Mouse (Mus musculus) thymus, adult 2 months (tissue): ENCODE measurements around the gene Pou3f1.

ENCODE experiments used
- CTCF ChIP-seq: fragments of 200-500 bp; IDR thresholded peaks from 2 replicates; pipeline ENCODE4 v1.5.1; 2012; ENCODE audit warnings: mild to moderate bottlenecking, control low read depth, low read length, moderate library complexity, borderline replicate concordance; ENCODE audit not compliant: control insufficient read depth, poor library complexity, insufficient read depth; ENCODE audit errors: extremely low read depth
- POLR2A ChIP-seq: fragments of 200-500 bp; IDR thresholded peaks from 2 replicates; pipeline ENCODE4 v1.6.1; 2012; ENCODE audit warnings: mild to moderate bottlenecking, low read length, control low read depth, moderate library complexity; ENCODE audit not compliant: control insufficient read depth, poor library complexity, insufficient read depth; ENCODE audit errors: extremely low read depth

DNA sequence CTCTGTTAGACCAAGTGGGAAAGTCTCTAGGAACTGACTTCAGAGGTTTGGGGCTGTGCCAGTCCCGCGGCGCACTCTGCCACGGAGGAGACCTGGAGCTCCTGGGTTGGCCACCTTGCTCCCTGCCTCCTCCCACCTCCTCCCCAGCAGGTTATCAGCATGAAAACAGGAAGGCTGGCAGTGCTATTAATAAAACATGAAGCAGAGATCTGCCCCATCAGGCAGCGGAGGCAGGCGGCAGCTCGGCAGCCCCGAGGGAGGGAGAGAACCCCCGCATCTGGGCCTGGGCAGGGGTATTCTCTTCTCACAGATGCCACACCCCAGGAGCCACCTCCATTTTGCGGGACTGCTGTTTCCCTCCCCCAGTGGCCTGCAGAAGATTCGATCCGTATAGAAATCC lies 16.9 kb upstream of the Pou3f1 start:
- TF ChIP-seq POLR2A = no peak
- no peak for TF ChIP-seq CTCF
